Comparison of ENCODE assay signal across 8 mouse cellular contexts in genomic region chr5:34526477-34526775, GRCm38 (mm10). TPM values are rescaled to one million over a fixed set of nuclear protein-coding genes. Genes with fewer than 3 reads are reported as not detected.
DNase-seq lines count a peak whose midpoint lies in the region; ATAC-seq and TF ChIP-seq lines count a peak whose summit lies in the region.

No protein-coding gene starts in this region.

- ATAC-seq in forebrain, embryonic 13.5 days: no peak
- ATAC-seq in forebrain, embryonic 16.5 days: no peak
- ATAC-seq in midbrain, embryonic 16.5 days: no peak

- no peaks in the 10 kb centered on the region for H3K9me3 ChIP-seq in forebrain, embryonic 13.5 days (replicated peaks)
- no peaks in the 10 kb centered on the region for H3K9me3 ChIP-seq in forebrain, embryonic 16.5 days (ENCODE audit: control insufficient read depth, low read length)
- no peaks in the 10 kb centered on the region for H3K9me3 ChIP-seq in midbrain, embryonic 16.5 days (replicated peaks; ENCODE audit: control insufficient read depth, low read length, poor library complexity, severe bottlenecking)

- H3K4me2 ChIP-seq in forebrain, embryonic 13.5 days: peak overlapping the region; percentile 73
- H3K4me2 ChIP-seq in forebrain, embryonic 16.5 days (ENCODE audit: low read length): no peak overlapping the region
- peak overlapping the region; percentile 87; the same call in 1 of the 2 replicates for H3K4me2 ChIP-seq in midbrain, embryonic 16.5 days (ENCODE audit: low read length)

- no peak for TF ChIP-seq CTCF in lung, adult 2 months (IDR thresholded peaks at IDR 0.05; ENCODE audit: insufficient read depth, low read length)
- no peak for TF ChIP-seq CTCF in embryonic fibroblast, embryonic 13.5 days (IDR thresholded peaks at IDR 0.05; ENCODE audit: borderline replicate concordance, insufficient read depth, low read length)

- no peak overlapping the region for H3K27ac ChIP-seq in forebrain, embryonic 13.5 days
- H3K27ac ChIP-seq in forebrain, embryonic 16.5 days (ENCODE audit: low read length): no peak overlapping the region
- no peak overlapping the region for H3K27ac ChIP-seq in embryonic fibroblast, embryonic 13.5 days (ENCODE audit: insufficient read depth, low read length)
- no peak overlapping the region for H3K27ac ChIP-seq in midbrain, embryonic 16.5 days (ENCODE audit: low read length)

- H3K4me1 ChIP-seq in forebrain, embryonic 13.5 days: peaks cover 6% of the 10 kb centered on the region; the same call in 1 of the 2 replicates
- no peaks in the 10 kb centered on the region for H3K4me1 ChIP-seq in forebrain, embryonic 16.5 days (replicated peaks; ENCODE audit: control insufficient read depth, insufficient read depth, low read length)
- H3K4me1 ChIP-seq in lung, adult 2 months (ENCODE audit: control insufficient read depth, insufficient read depth, low read length): peaks cover 4% of the 10 kb centered on the region; the same call in 1 of the 2 replicates
- no peaks in the 10 kb centered on the region for H3K4me1 ChIP-seq in embryonic fibroblast, embryonic 13.5 days (ENCODE audit: control insufficient read depth, insufficient read depth, low read length)
- H3K4me1 ChIP-seq in midbrain, embryonic 16.5 days (ENCODE audit: control insufficient read depth, insufficient read depth, low read length): no peaks in the 10 kb centered on the region

- no peak overlapping the region for H3K4me3 ChIP-seq in forebrain, embryonic 13.5 days
- H3K4me3 ChIP-seq in forebrain, embryonic 16.5 days (replicated peaks; ENCODE audit: low read length): no peak overlapping the region
- peak overlapping the region; percentile 4 for H3K4me3 ChIP-seq in lung, adult 2 months (replicated peaks; ENCODE audit: extremely low read depth, low read depth, low read length)
- H3K4me3 ChIP-seq in embryonic fibroblast, embryonic 13.5 days (ENCODE audit: insufficient read depth, low read length): peak overlapping the region; percentile 50
- H3K4me3 ChIP-seq in midbrain, embryonic 16.5 days (ENCODE audit: low read depth, low read length): no peak overlapping the region

- no peak overlapping the region for H3K9ac ChIP-seq in forebrain, embryonic 13.5 days
- no peak overlapping the region for H3K9ac ChIP-seq in forebrain, embryonic 16.5 days (replicated peaks; ENCODE audit: low read depth, low read length)
- H3K9ac ChIP-seq in midbrain, embryonic 16.5 days (ENCODE audit: low read depth, low read length): no peak overlapping the region

- H3K27me3 ChIP-seq in forebrain, embryonic 13.5 days: peaks cover 22% of the 10 kb centered on the region
- no peaks in the 10 kb centered on the region for H3K27me3 ChIP-seq in forebrain, embryonic 16.5 days (replicated peaks; ENCODE audit: control insufficient read depth, insufficient read depth, low read length)
- H3K27me3 ChIP-seq in midbrain, embryonic 16.5 days (ENCODE audit: control insufficient read depth, insufficient read depth, low read depth, low read length): no peaks in the 10 kb centered on the region

- no peak for DNase-seq in lung, adult 2 months
- no peak for DNase-seq in lung, postnatal 36 days
- no peak for DNase-seq in MN1 (ENCODE audit: low spot score)
- DNase-seq in natural killer cell, adult 2 months (ENCODE audit: low spot score in 2 of 2): no peak

- no peaks in the 10 kb centered on the region for H3K36me3 ChIP-seq in forebrain, embryonic 13.5 days (ENCODE audit: poor library complexity, severe bottlenecking)
- no peaks in the 10 kb centered on the region for H3K36me3 ChIP-seq in forebrain, embryonic 16.5 days (ENCODE audit: control insufficient read depth, insufficient read depth)
- no peaks in the 10 kb centered on the region for H3K36me3 ChIP-seq in midbrain, embryonic 16.5 days (ENCODE audit: control insufficient read depth, insufficient read depth, low read length)

- 32% methylated on average over 5 of the region's 5 CpGs for whole genome bisulfite sequencing in forebrain, embryonic 13.5 days
- WGBS in forebrain, embryonic 16.5 days: 34% methylated on average over 5 of the region's 5 CpGs
- 69% methylated on average over 5 of the region's 5 CpGs for WGBS in lung, adult 2 months
- 31% methylated on average over 5 of the region's 5 CpGs for WGBS in midbrain, embryonic 16.5 days

- no peak for TF ChIP-seq POLR2A in lung, adult 2 months (IDR thresholded peaks at IDR 0.05; ENCODE audit: borderline replicate concordance, extremely low read depth, low read depth, low read length)
- no peak for TF ChIP-seq POLR2A in embryonic fibroblast, embryonic 13.5 days (IDR thresholded peaks at IDR 0.05; ENCODE audit: low read depth, low read length)

RNA-seq across cellular contexts. Expression of gene Sh3bp2, which starts 0.8 kb away (rescaled TPM):
- polyA plus RNA-seq in forebrain, embryonic 13.5 days (2015; fragmentation: Nextera tagmentation; extraction: Ambion mirVana): 19.1 and 23.1 TPM in 2 replicates
- 29.1 and 31.2 TPM in 2 replicates for polyA plus RNA-seq in forebrain, embryonic 16.5 days (2015; fragmentation: Nextera tagmentation; extraction: Ambion mirVana)
- polyA plus RNA-seq in lung, adult 2 months (2012; rRNA removed): 14.1 and 17.3 TPM in 2 replicates
- 5.4 and 7.1 TPM in 2 replicates for polyA plus RNA-seq in embryonic fibroblast, embryonic 13.5 days (2011; ENCODE audit: insufficient read length, low read depth, missing spikeins)
- polyA plus RNA-seq in midbrain, embryonic 16.5 days (2015; fragmentation: Nextera tagmentation; extraction: Ambion mirVana): 21.8 and 28.5 TPM in 2 replicates

RNA-seq across cellular contexts. Expression of gene Tnip2, which starts 12.6 kb away (rescaled TPM):
- 5.1 and 5.7 TPM in 2 replicates for polyA plus RNA-seq in forebrain, embryonic 13.5 days (2015; fragmentation: Nextera tagmentation; extraction: Ambion mirVana)
- 8.6 and 8.7 TPM in 2 replicates for polyA plus RNA-seq in forebrain, embryonic 16.5 days (2015; fragmentation: Nextera tagmentation; extraction: Ambion mirVana)
- polyA plus RNA-seq in lung, adult 2 months (2012; rRNA removed): 30.1 and 33.6 TPM in 2 replicates
- polyA plus RNA-seq in embryonic fibroblast, embryonic 13.5 days (2011; ENCODE audit: insufficient read length, low read depth, missing spikeins): 12.5 and 13.9 TPM in 2 replicates
- polyA plus RNA-seq in midbrain, embryonic 16.5 days (2015; fragmentation: Nextera tagmentation; extraction: Ambion mirVana): 9.2 and 14.1 TPM in 2 replicates

RNA-seq across cellular contexts. Expression of gene Add1, which starts 47.0 kb away (rescaled TPM):
- 173 and 185 TPM in 2 replicates for polyA plus RNA-seq in forebrain, embryonic 13.5 days (2015; fragmentation: Nextera tagmentation; extraction: Ambion mirVana)
- polyA plus RNA-seq in forebrain, embryonic 16.5 days (2015; fragmentation: Nextera tagmentation; extraction: Ambion mirVana): 224 and 243 TPM in 2 replicates
- 188 and 231 TPM in 2 replicates for polyA plus RNA-seq in lung, adult 2 months (2012; rRNA removed)
- 189 and 191 TPM in 2 replicates for polyA plus RNA-seq in embryonic fibroblast, embryonic 13.5 days (2011; ENCODE audit: insufficient read length, low read depth, missing spikeins)
- 203 and 212 TPM in 2 replicates for polyA plus RNA-seq in midbrain, embryonic 16.5 days (2015; fragmentation: Nextera tagmentation; extraction: Ambion mirVana)

Comparison
In these comparisons a context has a peak if more than half of its experiments do, and no peak if none do; other contexts are left out.
1. H3K4me3 ChIP-seq: peak in lung, adult 2 months (single experiment) and embryonic fibroblast, embryonic 13.5 days (single experiment); none in forebrain, embryonic 13.5 days (single experiment), forebrain, embryonic 16.5 days (single experiment) and midbrain, embryonic 16.5 days (single experiment).